In the genomic region with DNA sequence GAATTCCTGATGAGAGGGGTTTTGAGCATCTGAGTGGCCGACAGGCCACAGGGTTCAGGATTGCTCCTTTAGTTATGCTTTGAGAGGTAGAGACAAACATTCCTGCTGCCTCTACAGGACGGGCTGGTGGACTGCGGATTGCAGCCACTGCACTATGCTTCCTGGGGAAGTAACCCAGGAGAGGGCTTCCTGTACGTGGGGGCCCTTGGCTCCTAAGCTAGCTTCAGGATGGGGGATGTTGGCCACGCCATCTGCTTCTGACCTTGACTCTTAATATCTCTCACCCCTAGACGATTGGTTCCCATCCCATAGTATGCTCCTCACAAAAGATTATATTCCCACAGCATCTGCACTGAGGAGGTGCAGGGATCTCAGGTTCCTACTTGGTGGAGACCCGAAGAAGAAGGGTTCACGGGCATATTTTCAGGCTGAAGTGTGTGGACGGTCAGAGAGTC, we compare ENCODE assay signal across 10 mouse cellular contexts. TPM values are rescaled to one million over a fixed set of nuclear protein-coding genes. Genes with fewer than 3 reads are reported as not detected.
DNase-seq lines count a peak whose midpoint lies in the region; ATAC-seq lines count a peak whose summit lies in the region.
"Had no signal": no experiment of that assay in that cellular context is flagged by ENCODE, and none has a peak within 500 bp of the region (broad histone marks: within the 10 kb centered on the region; RNA-seq: fewer than 3 reads in every experiment).

No protein-coding gene starts in this region.

- peaks cover 59% of the 10 kb centered on the region for H3K4me1 ChIP-seq in heart, embryonic 11.5 days (ENCODE audit: control insufficient read depth, insufficient read depth, low read length)
- H3K4me1 ChIP-seq in intestine, embryonic 15.5 days (replicated peaks): peaks cover 38% of the 10 kb centered on the region
- H3K4me1 ChIP-seq in stomach, embryonic 14.5 days (ENCODE audit: control insufficient read depth, insufficient read depth, low read length): peaks cover 29% of the 10 kb centered on the region; the same call in 1 of the 2 replicates

- no peaks in the 10 kb centered on the region for H3K27me3 ChIP-seq in heart, embryonic 11.5 days (ENCODE audit: control insufficient read depth, insufficient read depth, low read length)
- no peaks in the 10 kb centered on the region for H3K27me3 ChIP-seq in intestine, embryonic 15.5 days (replicated peaks)
- no peaks in the 10 kb centered on the region for H3K27me3 ChIP-seq in stomach, embryonic 14.5 days (ENCODE audit: control insufficient read depth, insufficient read depth, low read length)

- no peaks in the 10 kb centered on the region for H3K9me3 ChIP-seq in heart, embryonic 11.5 days (replicated peaks; ENCODE audit: control insufficient read depth, low read length)
- no peaks in the 10 kb centered on the region for H3K9me3 ChIP-seq in intestine, embryonic 15.5 days
- no peaks in the 10 kb centered on the region for H3K9me3 ChIP-seq in stomach, embryonic 14.5 days (ENCODE audit: control insufficient read depth, low read depth, low read length)
- H3K9me3 ChIP-seq: midbrain, embryonic 12.5 days had no signal

- peak overlapping the region; percentile 75 for H3K27ac ChIP-seq in heart, embryonic 11.5 days (ENCODE audit: low read depth, low read length)
- H3K27ac ChIP-seq in intestine, embryonic 15.5 days: peak overlapping the region; percentile 49
- H3K27ac ChIP-seq in stomach, embryonic 14.5 days (ENCODE audit: low read length): peak overlapping the region; percentile 49; the same call in 1 of the 2 replicates
- H3K27ac ChIP-seq: midbrain, embryonic 12.5 days had no signal

- peaks cover 9% of the 10 kb centered on the region for H3K36me3 ChIP-seq in heart, embryonic 11.5 days (ENCODE audit: control insufficient read depth, insufficient read depth, low read length)
- 0 out of 2 replicates have a peak, but pooled peaks cover 3% of the 10 kb centered on the region for H3K36me3 ChIP-seq in intestine, embryonic 15.5 days
- no peaks in the 10 kb centered on the region for H3K36me3 ChIP-seq in stomach, embryonic 14.5 days (ENCODE audit: control insufficient read depth, insufficient read depth, low read length)
- H3K36me3 ChIP-seq: midbrain, embryonic 12.5 days had no signal

- H3K4me2 ChIP-seq in heart, embryonic 11.5 days: peak overlapping the region; percentile 21; the same call in 1 of the 2 replicates
- no peak overlapping the region for H3K4me2 ChIP-seq in intestine, embryonic 15.5 days (replicated peaks)
- H3K4me2 ChIP-seq in stomach, embryonic 14.5 days (replicated peaks; ENCODE audit: low read depth, low read length): no peak overlapping the region
- H3K4me2 ChIP-seq: midbrain, embryonic 12.5 days had no signal

- H3K9ac ChIP-seq in heart, embryonic 11.5 days (ENCODE audit: low read depth, low read length): peak overlapping the region; percentile 23; the same call in 1 of the 2 replicates
- H3K9ac ChIP-seq in intestine, embryonic 15.5 days: no peak overlapping the region
- no peak overlapping the region for H3K9ac ChIP-seq in stomach, embryonic 14.5 days (replicated peaks; ENCODE audit: low read depth, low read length)

- H3K4me3 ChIP-seq in heart, embryonic 11.5 days (ENCODE audit: low read depth, low read length): no peak overlapping the region
- no peak overlapping the region for H3K4me3 ChIP-seq in intestine, embryonic 15.5 days (replicated peaks)
- H3K4me3 ChIP-seq in stomach, embryonic 14.5 days (ENCODE audit: low read depth, low read length): no peak overlapping the region
- H3K4me3 ChIP-seq: midbrain, embryonic 12.5 days had no signal

- no peak for DNase-seq in heart, postnatal 14 days
- DNase-seq in lung, postnatal 10 days: peak; percentile 39
- DNase-seq in lung, postnatal 36 days: no peak
- no peak for DNase-seq in frontal cortex, postnatal 25 days (ENCODE audit: low spot score in 2 of 2)
- no peak for DNase-seq in gastrocnemius, adult 18-20 months (ENCODE audit: low spot score)
- DNase-seq: right cerebral cortex, adult 18-20 months had no signal

- 56% methylated on average over 9 of the region's 9 CpGs for WGBS in heart, embryonic 11.5 days (ENCODE audit: insufficient replicate concordance)
- 62% methylated on average over 9 of the region's 9 CpGs for WGBS in intestine, embryonic 15.5 days
- 61% methylated on average over 9 of the region's 9 CpGs for WGBS in stomach, embryonic 14.5 days

- intact Hi-C loops in heart, postnatal 14 days (cut with DNase I): no loop called here

- no peak for ATAC-seq in heart, embryonic 11.5 days (replicated peaks; ENCODE audit: insufficient number of reproducible peaks, low FRiP score, low TSS enrichment)
- no peak for ATAC-seq in intestine, embryonic 15.5 days
- ATAC-seq in stomach, embryonic 14.5 days (ENCODE audit: insufficient number of reproducible peaks, insufficient read depth, low FRiP score, low read depth): no peak

RNA-seq across cellular contexts. Expression of a gene that starts 18.0 kb away (rescaled TPM):
- polyA plus RNA-seq in heart, embryonic 11.5 days (2014; fragmentation: Nextera tagmentation; extraction: Ambion mirVana): 15.8 and 17.9 TPM in 2 replicates
- 10 to 100 TPM; 33.0 to 36.3 TPM for total RNA-seq in heart, postnatal 14 days (2021)
- 15.1 and 16.3 TPM in 2 replicates for polyA plus RNA-seq in intestine, embryonic 15.5 days (2015; fragmentation: Nextera tagmentation; extraction: Ambion mirVana)
- 9.1 and 11.2 TPM in 2 replicates for polyA plus RNA-seq in stomach, embryonic 14.5 days (2014; fragmentation: Nextera tagmentation; extraction: Ambion mirVana)
- total RNA-seq in gastrocnemius, adult 18-20 months (2021): 1 to 10 TPM; 2.2 to 5.7 TPM

RNA-seq across cellular contexts. Expression of a gene that starts 21.9 kb away (rescaled TPM):
- polyA plus RNA-seq in heart, embryonic 11.5 days (2014; fragmentation: Nextera tagmentation; extraction: Ambion mirVana): 50.8 and 54.0 TPM in 2 replicates
- 1 to 10 TPM; 9.7 to 9.9 TPM for total RNA-seq in heart, postnatal 14 days (2021)
- 34.7 and 35.0 TPM in 2 replicates for polyA plus RNA-seq in intestine, embryonic 15.5 days (2015; fragmentation: Nextera tagmentation; extraction: Ambion mirVana)
- polyA plus RNA-seq in stomach, embryonic 14.5 days (2014; fragmentation: Nextera tagmentation; extraction: Ambion mirVana): 26.0 and 28.6 TPM in 2 replicates
- 1 to 10 TPM; 3.0 to 4.5 TPM for total RNA-seq in gastrocnemius, adult 18-20 months (2021)

RNA-seq across cellular contexts. Expression of a gene that starts 21.9 kb away (rescaled TPM):
- polyA plus RNA-seq in heart, embryonic 11.5 days (2014; fragmentation: Nextera tagmentation; extraction: Ambion mirVana): 0.10 and 0.41 TPM in 2 replicates
- total RNA-seq in heart, postnatal 14 days (2021): under 1 TPM; 0.17 to 0.29 TPM
- 0.50 and 0.58 TPM in 2 replicates for polyA plus RNA-seq in intestine, embryonic 15.5 days (2015; fragmentation: Nextera tagmentation; extraction: Ambion mirVana)
- polyA plus RNA-seq in stomach, embryonic 14.5 days (2014; fragmentation: Nextera tagmentation; extraction: Ambion mirVana): 0.35 and 0.72 TPM in 2 replicates
- under 1 TPM; 0.11 to 0.24 TPM for total RNA-seq in gastrocnemius, adult 18-20 months (2021)

RNA-seq across cellular contexts. Expression of a gene that starts 42.9 kb away (rescaled TPM):
- polyA plus RNA-seq in heart, embryonic 11.5 days (2014; fragmentation: Nextera tagmentation; extraction: Ambion mirVana): 1,994 and 2,294 TPM in 2 replicates
- total RNA-seq in heart, postnatal 14 days (2021): 1,000 to 10,000 TPM; 2,034 to 2,074 TPM
- 1,893 and 1,941 TPM in 2 replicates for polyA plus RNA-seq in intestine, embryonic 15.5 days (2015; fragmentation: Nextera tagmentation; extraction: Ambion mirVana)
- polyA plus RNA-seq in stomach, embryonic 14.5 days (2014; fragmentation: Nextera tagmentation; extraction: Ambion mirVana): 1,491 and 1,524 TPM in 2 replicates
- 1,000 to 10,000 TPM; 2,098 to 2,234 TPM for total RNA-seq in gastrocnemius, adult 18-20 months (2021)
